Mouse (Mus musculus): ENCODE measurements around the gene Eef1akmt4. TPM values are rescaled to one million over a fixed set of nuclear protein-coding genes. Genes with fewer than 3 reads are reported as not detected.

Eef1akmt4 gene
- polyA plus RNA-seq, 1 experiment: 24.0 TPM

DNA sequence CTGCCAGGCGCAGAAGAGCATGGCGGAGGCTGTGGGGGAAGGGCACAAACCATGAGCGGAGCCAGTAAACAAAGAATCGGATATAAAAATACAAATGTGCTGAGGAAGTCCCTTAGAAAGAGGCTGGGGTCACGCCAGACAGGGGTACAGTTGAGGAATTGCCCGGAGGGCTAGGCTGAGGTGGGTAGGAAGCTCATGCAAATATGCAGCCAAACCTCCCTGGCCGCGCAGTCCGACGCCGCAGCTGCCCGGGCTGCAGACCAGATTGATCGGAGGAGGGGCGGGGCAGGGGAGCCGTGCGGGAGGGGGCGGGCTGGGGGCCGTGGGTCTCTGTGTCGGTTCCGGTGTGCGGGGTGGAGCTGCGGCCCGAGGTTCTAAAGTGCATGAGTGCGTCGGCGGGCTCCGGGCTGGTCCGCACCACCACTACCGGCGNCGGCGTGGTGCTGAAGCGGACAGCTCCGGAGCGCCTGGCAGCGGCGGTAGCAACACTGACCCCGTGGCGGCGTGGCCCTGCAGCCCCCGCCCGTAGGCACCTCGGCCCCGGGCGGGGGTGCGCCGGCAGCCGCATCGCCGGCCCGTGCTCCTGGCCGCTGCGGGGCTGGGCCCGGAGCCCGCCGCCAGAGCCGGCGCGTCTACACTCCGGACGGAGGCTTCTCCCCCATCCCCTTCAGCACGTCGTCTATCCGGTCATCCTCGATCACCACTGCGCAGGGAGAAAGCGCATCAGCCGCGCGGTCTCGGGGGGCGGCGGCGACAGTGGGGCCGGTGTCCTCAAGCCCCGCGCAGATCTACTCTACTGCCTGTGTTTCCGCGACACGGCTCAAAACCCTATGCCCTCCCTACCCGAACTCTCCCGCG lies 8.4 kb downstream of the Eef1akmt4 start:
- H3K4me1 ChIP-seq (replicated peaks; ENCODE audit: control insufficient read depth, insufficient read depth, low read length): peaks cover 24% of the 10 kb centered on the region
- DNase-seq: peak; percentile 7
- H3K4me3 ChIP-seq (ENCODE audit: control insufficient read depth, insufficient read depth, low read length): no peak overlapping the region
- peaks cover 11% of the 10 kb centered on the region; the same call in 1 of the 2 replicates for H3K27me3 ChIP-seq (ENCODE audit: control insufficient read depth, insufficient read depth, low read length)
- TF ChIP-seq CTCF (IDR thresholded peaks at IDR 0.05; ENCODE audit: borderline replicate concordance, control insufficient read depth, extremely low read depth, insufficient read depth, low read length, poor library complexity): no peak
- no peak for TF ChIP-seq POLR2A (IDR thresholded peaks at IDR 0.05; ENCODE audit: control insufficient read depth, extremely low read depth, insufficient read depth, low read length, poor library complexity)
- no peaks in the 10 kb centered on the region for H3K36me3 ChIP-seq (ENCODE audit: control insufficient read depth, insufficient read depth, low read length)
- WGBS: 8% methylated on average over 82 of the region's 83 CpGs
- no peak overlapping the region for H3K27ac ChIP-seq (ENCODE audit: control insufficient read depth, insufficient read depth, low read length)

DNA sequence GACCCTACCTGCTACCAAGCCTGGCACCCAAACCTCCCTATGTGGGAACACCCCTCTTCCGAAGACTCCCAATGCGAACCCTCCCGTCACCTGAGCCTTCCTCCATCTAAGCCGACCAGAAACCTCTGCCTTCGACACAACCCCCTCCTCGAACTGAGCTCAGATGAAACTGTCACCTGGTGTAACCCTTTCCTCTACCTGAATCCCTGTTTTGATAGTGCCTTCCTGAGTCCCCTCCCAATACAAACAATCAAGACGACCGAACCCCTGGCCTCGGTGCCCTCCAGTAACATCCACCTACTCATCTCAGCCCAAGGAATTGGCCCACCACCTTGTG lies 9.0 kb downstream of the Eef1akmt4 start:
- Histone ChIP-seq H3K4me3 (ENCODE audit: control insufficient read depth, insufficient read depth, low read length) (no peak overlapping the region), H3K36me3 (ENCODE audit: control insufficient read depth, insufficient read depth, low read length) (no peaks in the 10 kb centered on the region), H3K27ac (ENCODE audit: control insufficient read depth, insufficient read depth, low read length) (no peak overlapping the region), H3K4me1 (replicated peaks; ENCODE audit: control insufficient read depth, insufficient read depth, low read length) (peaks cover 24% of the 10 kb centered on the region), H3K27me3 (ENCODE audit: control insufficient read depth, insufficient read depth, low read length) (peaks cover 11% of the 10 kb centered on the region; the same call in 1 of the 2 replicates)
- DNase-seq: no peak
- WGBS: 2% methylated on average over 9 of the region's 9 CpGs
- TF ChIP-seq CTCF (IDR thresholded peaks at IDR 0.05; ENCODE audit: borderline replicate concordance, control insufficient read depth, extremely low read depth, insufficient read depth, low read length, poor library complexity) (no peak), POLR2A (IDR thresholded peaks at IDR 0.05; ENCODE audit: control insufficient read depth, extremely low read depth, insufficient read depth, low read length, poor library complexity) (no peak)

DNA sequence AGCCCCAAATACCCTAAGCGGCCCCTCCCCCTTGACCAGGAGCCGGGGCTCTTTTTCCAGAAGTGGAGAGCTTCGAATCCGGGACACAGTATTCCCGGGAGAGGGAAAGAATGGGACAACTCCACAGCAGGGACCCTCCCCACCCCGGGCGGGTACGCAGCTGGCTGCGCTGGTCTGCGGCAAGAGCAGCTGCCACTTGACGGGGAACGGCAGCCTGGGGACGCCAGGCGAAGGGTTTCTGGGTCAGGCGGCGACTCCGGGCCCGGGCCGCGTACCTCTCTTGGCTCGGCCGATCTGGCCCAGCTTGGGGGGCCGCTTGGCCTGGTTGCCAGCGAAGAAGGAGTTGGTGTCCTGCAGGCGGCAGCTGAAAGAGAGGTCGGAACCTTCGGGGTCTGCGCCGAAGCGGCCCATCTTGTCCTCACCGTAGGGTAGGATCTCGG lies 9.4 kb downstream of the Eef1akmt4 start:
- no peak overlapping the region for H3K27ac ChIP-seq (ENCODE audit: control insufficient read depth, insufficient read depth, low read length)
- peaks cover 24% of the 10 kb centered on the region for H3K4me1 ChIP-seq (replicated peaks; ENCODE audit: control insufficient read depth, insufficient read depth, low read length)
- DNase-seq: peak; percentile 5
- no peaks in the 10 kb centered on the region for H3K36me3 ChIP-seq (ENCODE audit: control insufficient read depth, insufficient read depth, low read length)
- WGBS: 2% methylated on average over 32 of the region's 32 CpGs
- H3K4me3 ChIP-seq (ENCODE audit: control insufficient read depth, insufficient read depth, low read length): peak overlapping the region; percentile 68
- TF ChIP-seq POLR2A (IDR thresholded peaks at IDR 0.05; ENCODE audit: control insufficient read depth, extremely low read depth, insufficient read depth, low read length, poor library complexity): no peak
- TF ChIP-seq CTCF (IDR thresholded peaks at IDR 0.05; ENCODE audit: borderline replicate concordance, control insufficient read depth, extremely low read depth, insufficient read depth, low read length, poor library complexity): no peak
- H3K27me3 ChIP-seq (ENCODE audit: control insufficient read depth, insufficient read depth, low read length): peaks cover 11% of the 10 kb centered on the region; the same call in 1 of the 2 replicates

DNA sequence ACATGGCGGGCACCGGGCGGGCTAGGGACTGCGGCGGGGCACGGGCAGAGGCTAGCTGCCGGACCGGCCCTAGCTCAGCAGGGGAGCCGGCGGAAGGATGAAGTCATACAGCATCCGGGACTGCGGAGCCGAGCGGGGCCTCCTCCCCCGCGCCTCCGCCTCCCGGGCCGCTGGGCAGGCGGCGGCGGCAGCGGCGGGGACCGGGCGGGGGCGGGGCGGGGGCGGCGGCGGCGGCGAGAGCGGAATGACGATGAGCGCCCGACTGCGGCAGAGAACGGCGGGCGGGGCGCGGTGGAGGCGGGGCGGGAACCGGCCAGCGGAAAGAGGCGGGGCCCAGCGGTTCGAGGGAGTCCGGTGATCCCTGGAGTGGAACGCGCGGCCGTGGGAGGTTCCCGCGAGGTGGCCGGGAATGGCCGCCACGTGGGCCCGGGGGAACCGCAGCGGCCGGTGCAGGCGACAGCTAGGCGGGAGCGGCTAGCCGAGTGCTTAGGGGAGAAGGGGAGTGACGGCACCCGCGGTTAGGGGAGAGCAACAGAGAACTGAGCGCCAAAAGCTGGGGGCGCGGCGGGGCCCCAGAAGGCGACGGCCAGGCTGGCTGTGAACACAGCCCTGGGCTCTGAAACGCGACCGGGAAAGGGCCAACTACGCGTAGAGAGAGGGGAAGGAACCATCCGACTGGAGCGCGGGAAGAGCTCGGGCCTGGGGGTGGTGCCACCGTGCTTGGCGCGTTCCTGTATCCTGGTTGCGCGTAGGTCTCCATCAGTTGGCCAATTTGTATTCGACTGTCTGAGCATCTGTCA lies 10.0 kb downstream of the Eef1akmt4 start, which contains the start of gene Camk2n2:
Gene Camk2n2, minus strand, starts transcription at position 97 of the 800 bp plus-strand sequence.
- WGBS: under 1% methylated on average over 91 of the region's 92 CpGs
- no peak within 1 kb of the TSS for H3K27ac ChIP-seq (ENCODE audit: control insufficient read depth, insufficient read depth, low read length)
- TF ChIP-seq POLR2A (IDR thresholded peaks at IDR 0.05; ENCODE audit: control insufficient read depth, extremely low read depth, insufficient read depth, low read length, poor library complexity) (no peak), CTCF (IDR thresholded peaks at IDR 0.05; ENCODE audit: borderline replicate concordance, control insufficient read depth, extremely low read depth, insufficient read depth, low read length, poor library complexity) (no peak)
- DNase-seq: peak; percentile 35
- H3K27me3 ChIP-seq (ENCODE audit: control insufficient read depth, insufficient read depth, low read length): peaks cover 11% of the 10 kb centered on the region; the same call in 1 of the 2 replicates
- no peaks in the 10 kb centered on the region for H3K36me3 ChIP-seq (ENCODE audit: control insufficient read depth, insufficient read depth, low read length)
- peak within 1 kb of the TSS; percentile 68 for H3K4me3 ChIP-seq (ENCODE audit: control insufficient read depth, insufficient read depth, low read length)
- H3K4me1 ChIP-seq (replicated peaks; ENCODE audit: control insufficient read depth, insufficient read depth, low read length): peaks cover 24% of the 10 kb centered on the region

DNA sequence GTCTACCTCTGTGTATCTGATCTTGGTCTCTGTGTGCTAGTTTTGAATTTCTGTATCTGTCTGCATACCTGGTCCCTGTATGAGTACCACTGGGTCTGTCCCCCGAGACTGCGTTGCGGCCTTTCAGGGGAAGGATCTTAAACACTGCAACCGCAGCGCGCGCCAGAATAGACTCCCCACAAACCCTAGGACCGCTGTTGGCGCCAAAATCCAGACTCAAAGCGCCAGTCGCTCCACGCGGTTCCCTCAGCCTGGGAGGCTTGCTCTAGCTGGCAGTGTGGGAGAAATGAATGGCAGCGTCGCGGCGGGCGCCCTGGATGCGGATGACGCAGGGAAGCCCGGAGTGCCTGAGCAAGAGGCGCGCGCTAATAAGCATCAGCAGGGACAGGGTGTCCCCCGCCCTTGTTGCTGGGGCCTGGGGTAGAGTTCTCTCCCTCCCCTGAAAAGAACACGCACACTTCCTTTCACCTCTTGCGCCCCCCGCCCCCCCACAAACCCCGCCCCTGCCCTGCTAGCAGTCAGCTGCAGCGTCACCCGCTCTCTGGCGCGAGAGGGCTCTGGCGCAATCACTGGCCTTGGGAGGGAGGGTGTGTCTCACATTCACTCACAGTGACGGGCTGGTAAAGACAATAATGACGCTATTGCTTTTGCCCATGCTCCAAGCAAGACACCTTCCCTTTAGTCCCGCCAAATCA lies 10.7 kb downstream of the Eef1akmt4 start:
- TF ChIP-seq POLR2A (IDR thresholded peaks at IDR 0.05; ENCODE audit: control insufficient read depth, extremely low read depth, insufficient read depth, low read length, poor library complexity) (no peak), CTCF (IDR thresholded peaks at IDR 0.05; ENCODE audit: borderline replicate concordance, control insufficient read depth, extremely low read depth, insufficient read depth, low read length, poor library complexity) (no peak)
- H3K36me3 ChIP-seq (ENCODE audit: control insufficient read depth, insufficient read depth, low read length): no peaks in the 10 kb centered on the region
- peaks cover 11% of the 10 kb centered on the region; the same call in 1 of the 2 replicates for H3K27me3 ChIP-seq (ENCODE audit: control insufficient read depth, insufficient read depth, low read length)
- H3K27ac ChIP-seq (ENCODE audit: control insufficient read depth, insufficient read depth, low read length): no peak overlapping the region
- H3K4me3 ChIP-seq (ENCODE audit: control insufficient read depth, insufficient read depth, low read length): peak overlapping the region; percentile 68
- under 1% methylated on average over 36 of the region's 37 CpGs for WGBS
- peaks cover 24% of the 10 kb centered on the region for H3K4me1 ChIP-seq (replicated peaks; ENCODE audit: control insufficient read depth, insufficient read depth, low read length)
- peak; percentile 17 for DNase-seq

DNA sequence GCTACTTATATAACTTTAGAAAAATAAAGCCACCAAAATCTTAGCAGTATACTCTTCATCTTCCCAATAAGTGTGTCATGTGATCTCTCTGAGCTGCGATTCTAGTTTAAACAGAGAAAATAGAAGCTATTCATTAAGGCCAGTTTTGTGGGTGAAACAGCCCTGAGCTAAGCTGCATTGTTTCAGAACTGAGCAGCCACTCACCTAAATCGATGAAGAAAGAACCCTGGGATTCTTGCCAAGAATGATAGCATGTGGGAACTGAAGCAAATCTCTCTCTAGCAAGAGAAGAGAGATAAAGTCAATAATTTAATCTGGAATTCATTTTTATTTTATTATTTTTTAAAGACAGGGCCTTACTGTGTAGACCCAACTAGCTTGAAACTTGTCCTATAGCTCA lies 11.8 kb downstream of the Eef1akmt4 start:
- Histone ChIP-seq H3K36me3 (ENCODE audit: control insufficient read depth, insufficient read depth, low read length) (no peaks in the 10 kb centered on the region), H3K27ac (ENCODE audit: control insufficient read depth, insufficient read depth, low read length) (no peak overlapping the region), H3K4me1 (replicated peaks; ENCODE audit: control insufficient read depth, insufficient read depth, low read length) (peaks cover 24% of the 10 kb centered on the region), H3K27me3 (ENCODE audit: control insufficient read depth, insufficient read depth, low read length) (peaks cover 11% of the 10 kb centered on the region; the same call in 1 of the 2 replicates), H3K4me3 (ENCODE audit: control insufficient read depth, insufficient read depth, low read length) (no peak overlapping the region)
- TF ChIP-seq POLR2A (IDR thresholded peaks at IDR 0.05; ENCODE audit: control insufficient read depth, extremely low read depth, insufficient read depth, low read length, poor library complexity): no peak
- TF ChIP-seq CTCF (IDR thresholded peaks at IDR 0.05; ENCODE audit: borderline replicate concordance, control insufficient read depth, extremely low read depth, insufficient read depth, low read length, poor library complexity): no peak
- DNase-seq: no peak
- WGBS: 75% methylated on average over 2 of the region's 2 CpGs
